Mouse (Mus musculus) lung, embryonic 16.5 days (tissue): ENCODE results near the gene Hcrt. TPM values are rescaled to one million over a fixed set of nuclear protein-coding genes. Genes with fewer than 3 reads are reported as not detected.

Experiments used
- ATAC-seq: fragments of 200-750 bp; cut with Nextera tagmentation; 2 replicates; pipeline ENCODE4 v1.8.0; 2017; ENCODE audit warnings: low read depth, mild to moderate bottlenecking, moderate library complexity
- H3K27ac ChIP-seq: fragments of 300-500 bp; sonication (generic); 2 replicates; pipeline ENCODE4 v1.5.1; 2014; ENCODE audit warnings: mild to moderate bottlenecking, control low read depth, low read length
- H3K27me3 ChIP-seq: fragments of 300-500 bp; sonication (generic); 2 replicates; pipeline ENCODE4 v1.6.1; 2014; ENCODE audit warnings: low read depth, low read length, mixed read lengths; ENCODE audit not compliant: control insufficient read depth, insufficient read depth
- H3K36me3 ChIP-seq: fragments of 300-500 bp; sonication (generic); 2 replicates; pipeline ENCODE4 v1.6.1; 2014; ENCODE audit warnings: low read length; ENCODE audit not compliant: control insufficient read depth, insufficient read depth
- H3K4me1 ChIP-seq: fragments of 300-500 bp; sonication (generic); replicated peaks from 2 replicates; pipeline ENCODE4 v1.6.1; 2014; ENCODE audit warnings: low read length, mixed read lengths; ENCODE audit not compliant: control insufficient read depth, insufficient read depth
- H3K4me2 ChIP-seq: fragments of 300-500 bp; sonication (generic); 2 replicates; pipeline ENCODE4 v1.6.1; 2014; ENCODE audit warnings: low read depth, low read length, control low read depth
- H3K4me3 ChIP-seq: fragments of 300-500 bp; sonication (generic); 2 replicates; pipeline ENCODE4 v1.5.1; 2014; ENCODE audit warnings: mild to moderate bottlenecking, low read length, control low read depth
- H3K9ac ChIP-seq: fragments of 300-500 bp; sonication (generic); 2 replicates; pipeline ENCODE4 v1.6.1; 2014; ENCODE audit warnings: low read length, control low read depth
- H3K9me3 ChIP-seq: fragments of 300-500 bp; sonication (generic); 2 replicates; pipeline ENCODE4 v1.6.1; 2016; ENCODE audit warnings: low read length; ENCODE audit not compliant: control insufficient read depth
- WGBS: fragments of 180-500 bp; shearing (Covaris S2); extraction: QIAGEN DNeasy Blood & Tissue Kit; methylation state at CpG from one replicate; pipeline ENCODE4 v1.1.7; 2014; 5-methylcytosine and 5-hydroxymethylcytosine counted together
- polyA plus RNA-seq: library from polyadenylated mRNA; unstranded; fragments of >200 nt; fragmentation: Nextera tagmentation; extraction: Ambion mirVana; gene quantifications from 2 replicates; pipeline ENCODE4 v1.2.1, GENCODE M21; 2015

The Hcrt gene
- polyA plus RNA-seq, 1 experiment from 2014 or later, result not detected

DNA sequence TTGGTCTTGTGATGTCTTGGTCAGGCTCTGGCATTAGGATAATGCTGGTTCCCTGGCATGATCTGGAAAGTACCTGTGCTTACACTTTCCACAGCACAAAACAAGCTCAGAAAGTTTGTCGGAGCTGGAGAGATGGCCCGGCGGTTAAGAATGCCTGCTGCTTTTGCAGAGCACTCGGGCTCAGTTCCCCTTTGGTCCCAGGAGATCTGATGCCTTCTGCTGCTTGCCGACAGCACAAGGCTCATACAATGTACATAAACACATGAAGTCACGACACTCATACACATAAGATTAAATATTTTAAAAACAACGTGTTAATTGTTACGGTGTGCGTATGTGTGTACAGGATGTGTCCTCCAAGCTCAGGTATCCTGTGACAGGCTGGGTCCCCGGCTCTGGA lies 13.2 kb upstream of the Hcrt start:
- Histone ChIP-seq H3K9ac (no peak overlapping the region), H3K27me3 (no peaks in the 10 kb centered on the region), H3K36me3 (no peaks in the 10 kb centered on the region), H3K27ac (no peak overlapping the region), H3K4me1 (no peaks in the 10 kb centered on the region), H3K4me2 (no peak overlapping the region), H3K4me3 (no peak overlapping the region), H3K9me3 (no peaks in the 10 kb centered on the region)
- ATAC-seq, result no peak
- WGBS, result 72% methylated on average over 10 of the region's 10 CpGs

DNA sequence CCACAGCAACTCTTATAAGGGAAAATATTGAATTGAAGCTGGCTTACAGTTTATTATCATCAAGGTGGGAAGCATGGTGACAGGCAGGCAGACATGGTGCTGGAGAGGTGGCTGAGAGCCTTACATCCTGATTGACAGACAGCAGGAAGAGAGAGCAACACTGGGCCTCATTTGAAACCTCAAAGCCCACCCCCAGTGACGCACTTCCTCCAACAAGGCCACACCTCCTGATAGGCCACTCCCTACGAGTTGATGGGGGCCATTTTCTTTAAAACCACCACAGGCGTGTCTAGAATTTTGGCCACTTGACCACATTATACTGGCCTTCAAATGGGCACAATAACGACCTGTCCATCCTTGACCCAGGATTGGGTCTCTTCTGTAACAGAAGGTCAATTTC lies 11.5 kb upstream of the Hcrt start:
- H3K27me3 ChIP-seq, result no peaks in the 10 kb centered on the region

DNA sequence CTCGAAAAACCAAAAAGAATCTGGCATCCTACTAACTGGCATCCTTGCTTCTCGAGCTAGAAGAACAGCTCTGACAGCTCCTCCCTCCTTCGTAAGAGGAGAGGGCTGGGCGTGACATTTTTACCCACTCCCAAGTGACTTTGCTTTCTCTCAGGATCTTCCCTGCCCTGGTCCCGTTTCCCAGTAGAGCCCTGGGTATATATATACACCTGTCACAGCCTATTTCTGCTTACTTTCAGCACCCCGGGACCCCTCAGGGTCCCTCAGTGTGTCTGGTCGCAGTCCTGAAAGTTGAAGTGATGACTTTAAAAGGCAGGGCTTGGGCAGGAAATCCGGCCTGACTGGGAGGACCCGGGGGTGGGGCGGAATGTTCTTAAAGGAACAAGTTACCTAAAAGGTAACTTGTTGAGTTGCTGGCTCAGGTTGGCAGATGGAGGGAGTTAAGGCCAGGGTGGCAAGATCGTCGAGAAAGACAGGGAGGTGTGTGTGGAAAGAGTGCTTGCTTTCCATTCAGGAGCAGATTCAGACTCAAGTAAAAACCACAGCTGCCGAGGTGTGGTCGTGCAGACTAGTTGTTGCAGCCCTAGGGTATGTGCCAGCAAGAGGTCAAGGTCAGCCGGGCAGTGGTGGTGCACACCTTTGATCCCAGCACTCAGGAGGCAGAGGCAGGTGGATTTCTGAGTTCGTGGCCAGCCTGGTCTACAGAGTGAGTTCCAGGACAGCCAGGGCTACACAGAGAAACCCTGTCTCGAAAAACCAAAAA lies 8.1 kb upstream of the Hcrt start, which contains the start of gene Ghdc:
Gene Ghdc (minus strand): TSS at position 312 of the 763 bp plus-strand sequence.
- peak within 1 kb of the TSS; percentile 75 for H3K4me2 ChIP-seq
- peaks cover 6% of the 10 kb centered on the region for H3K4me1 ChIP-seq
- whole genome bisulfite sequencing, result 12% methylated on average over 17 of the region's 17 CpGs
- H3K27me3 ChIP-seq, result no peaks in the 10 kb centered on the region
- no peaks in the 10 kb centered on the region for H3K36me3 ChIP-seq
- peak; percentile 84 for ATAC-seq
- peak within 1 kb of the TSS; percentile 70 for H3K4me3 ChIP-seq
- H3K9ac ChIP-seq, result peak within 1 kb of the TSS; percentile 83
- 0 out of 2 replicates have a peak within 1 kb of the TSS, but pooled peaks have one; percentile 63 for H3K27ac ChIP-seq
- no peaks in the 10 kb centered on the region for H3K9me3 ChIP-seq

More for the DNA sequence above, 11.5 kb upstream of the Hcrt start:
- Histone ChIP-seq H3K4me3 (no peak overlapping the region), H3K4me2 (no peak overlapping the region), H3K9me3 (no peaks in the 10 kb centered on the region), H3K9ac (no peak overlapping the region), H3K27ac (no peak overlapping the region), H3K4me1 (peaks cover 6% of the 10 kb centered on the region), H3K36me3 (no peaks in the 10 kb centered on the region)
- WGBS, result 71% methylated on average over 4 of the region's 4 CpGs
- ATAC-seq, result no peak

DNA sequence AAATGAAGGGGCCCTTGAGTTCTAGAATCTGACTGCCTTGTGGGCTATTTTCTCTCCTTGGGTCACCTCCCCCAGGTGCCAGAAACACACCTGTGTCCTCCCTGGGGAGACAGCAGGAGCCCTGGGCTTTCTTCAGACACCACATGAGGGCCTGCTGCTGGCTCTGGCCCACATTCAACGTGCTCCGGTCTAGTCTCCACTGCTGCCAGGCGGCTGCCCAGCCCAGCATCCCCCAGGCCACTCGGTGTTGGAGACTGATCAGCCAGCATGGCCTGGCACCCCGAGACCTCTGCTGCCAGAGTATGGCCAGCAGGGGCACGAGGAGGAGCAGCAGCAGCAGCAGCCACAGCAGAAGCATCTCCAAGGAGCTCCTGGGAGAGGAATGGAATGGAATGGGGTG lies 7.2 kb upstream of the Hcrt start:
- H3K4me3 ChIP-seq, result peak overlapping the region; percentile 70
- peak; percentile 11; the same call in 1 of the 2 replicates for ATAC-seq
- H3K4me1 ChIP-seq, result peaks cover 6% of the 10 kb centered on the region
- no peak overlapping the region for H3K27ac ChIP-seq
- peak overlapping the region; percentile 75 for H3K4me2 ChIP-seq
- WGBS, result 53% methylated on average over 6 of the region's 6 CpGs
- H3K27me3 ChIP-seq, result no peaks in the 10 kb centered on the region
- H3K9me3 ChIP-seq, result no peaks in the 10 kb centered on the region
- H3K36me3 ChIP-seq, result no peaks in the 10 kb centered on the region
- H3K9ac ChIP-seq, result peak overlapping the region; percentile 83

DNA sequence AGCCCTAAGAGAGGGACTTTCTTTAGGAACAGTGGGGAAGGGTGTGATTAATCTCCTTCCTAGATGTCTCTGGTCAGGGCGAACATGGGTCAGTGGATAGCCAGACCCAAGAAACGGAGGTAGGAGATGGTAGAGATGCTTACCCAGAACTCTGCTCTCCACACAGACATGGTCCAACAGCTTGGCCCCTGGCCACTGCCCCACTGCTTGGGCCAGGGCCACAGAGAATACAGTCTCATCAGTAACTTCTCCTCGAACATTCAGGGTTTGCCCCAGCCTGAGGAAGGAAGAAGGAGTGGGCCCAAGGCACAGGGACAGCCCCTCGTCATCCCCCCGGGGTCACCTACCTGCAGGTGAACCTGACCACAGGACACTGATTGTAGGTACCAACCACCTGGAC lies 5.1 kb upstream of the Hcrt start:
- Histone ChIP-seq H3K9ac (no peak overlapping the region), H3K4me1 (peaks cover 6% of the 10 kb centered on the region), H3K27me3 (peaks cover 1% of the 10 kb centered on the region; the same call in 1 of the 2 replicates), H3K27ac (no peak overlapping the region), H3K36me3 (no peaks in the 10 kb centered on the region), H3K4me2 (no peak overlapping the region), H3K4me3 (no peak overlapping the region), H3K9me3 (no peaks in the 10 kb centered on the region)
- no peak for ATAC-seq
- WGBS, result 84% methylated on average over 5 of the region's 5 CpGs

DNA sequence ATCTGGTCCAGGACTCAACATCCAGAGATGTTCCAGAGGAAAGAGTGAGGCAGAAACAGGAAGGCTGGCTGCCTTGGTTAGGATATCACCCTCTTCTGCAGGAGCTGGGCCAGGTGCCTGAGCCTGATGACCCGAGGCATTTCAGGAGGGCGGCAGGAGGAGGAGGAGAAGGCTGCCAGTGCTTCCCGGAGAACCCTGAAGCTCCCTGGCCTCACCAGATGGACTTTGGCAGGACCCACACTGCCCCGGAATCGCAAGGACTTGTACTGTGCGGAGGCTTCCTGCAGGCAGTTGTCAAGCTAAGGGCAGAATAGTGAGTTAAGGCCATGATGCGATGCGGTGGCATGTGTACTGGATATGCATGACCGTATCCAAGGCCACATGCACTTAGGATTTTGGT lies 4.0 kb upstream of the Hcrt start:
- Histone ChIP-seq H3K4me2 (no peak overlapping the region), H3K4me1 (peaks cover 6% of the 10 kb centered on the region), H3K9me3 (no peaks in the 10 kb centered on the region), H3K9ac (no peak overlapping the region), H3K36me3 (no peaks in the 10 kb centered on the region), H3K4me3 (no peak overlapping the region), H3K27me3 (peaks cover 2% of the 10 kb centered on the region; the same call in 1 of the 2 replicates), H3K27ac (no peak overlapping the region)
- no peak for ATAC-seq
- WGBS, result 72% methylated on average over 9 of the region's 9 CpGs

DNA sequence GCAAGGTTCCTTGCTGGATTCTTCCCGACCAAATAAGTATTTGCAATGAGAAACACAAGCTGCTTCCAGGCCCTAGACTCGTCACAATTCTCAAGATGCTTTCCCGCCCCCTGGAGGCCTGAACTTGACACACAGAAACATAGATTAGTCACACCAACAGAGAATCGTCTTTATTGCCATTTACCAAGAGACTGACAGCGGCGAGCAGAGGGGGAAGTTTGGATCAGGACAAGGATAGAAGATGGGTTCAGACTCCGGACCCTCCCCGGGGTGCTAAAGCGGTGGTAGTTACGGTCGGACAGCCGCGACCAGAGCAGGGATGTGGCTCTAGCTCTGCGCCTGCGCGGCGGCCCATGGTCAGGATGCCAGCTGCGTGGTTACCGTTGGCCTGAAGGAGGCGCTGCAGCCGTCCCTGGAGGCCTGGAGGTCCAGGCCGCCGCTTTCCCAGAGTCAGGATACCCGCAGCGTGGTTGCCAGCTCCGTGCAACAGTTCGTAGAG lies 1.1 kb downstream of the Hcrt start:
- no peak overlapping the region for H3K27ac ChIP-seq
- H3K4me2 ChIP-seq, result peak overlapping the region; percentile 88
- peaks cover 7% of the 10 kb centered on the region for H3K4me1 ChIP-seq
- peaks cover 22% of the 10 kb centered on the region for H3K27me3 ChIP-seq
- no peaks in the 10 kb centered on the region for H3K9me3 ChIP-seq
- H3K4me3 ChIP-seq, result peak overlapping the region; percentile 55
- peak; percentile 71 for ATAC-seq
- H3K9ac ChIP-seq, result peak overlapping the region; percentile 55
- under 1% methylated on average over 27 of the region's 27 CpGs for WGBS
- no peaks in the 10 kb centered on the region for H3K36me3 ChIP-seq

DNA sequence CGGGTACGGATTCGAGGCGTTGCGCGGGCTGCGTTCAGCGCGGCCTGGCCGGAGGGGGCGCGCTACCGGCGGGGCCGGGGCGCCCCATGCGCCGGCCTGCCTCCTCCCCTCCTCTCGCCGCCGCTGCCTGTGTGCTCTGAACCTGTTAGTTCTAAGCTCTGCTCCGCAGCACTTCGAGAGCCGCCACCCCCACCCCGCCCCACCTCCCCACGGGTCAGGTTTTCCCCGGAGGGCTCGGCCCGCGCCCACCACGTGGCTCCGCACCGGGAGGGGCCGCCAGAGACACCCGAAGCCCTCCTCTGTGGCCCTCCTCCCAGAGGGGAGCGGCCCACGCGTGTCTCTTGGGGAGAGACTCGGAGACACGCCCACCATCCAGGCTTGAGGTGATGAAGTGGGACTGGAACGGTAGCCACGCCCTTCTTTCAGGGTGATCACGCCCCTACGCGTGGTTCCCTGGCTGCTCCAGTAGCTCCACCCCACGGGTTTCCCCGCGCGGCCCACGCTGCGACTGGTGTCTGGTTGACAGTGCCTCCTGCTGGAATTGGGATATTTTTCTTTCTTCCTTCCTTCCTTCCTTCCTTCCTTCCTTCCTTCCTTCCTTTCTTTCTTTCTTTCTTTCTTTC lies 3.0 kb downstream of the Hcrt start, which contains the start of gene Kcnh4:
Gene Kcnh4 (minus strand): TSS at position 332 of the 623 bp plus-strand sequence.
- H3K27me3 ChIP-seq, result peaks cover 22% of the 10 kb centered on the region

More for the DNA sequence above, 3.0 kb downstream of the Hcrt start, which contains the start of gene Kcnh4:
- no peak within 1 kb of the TSS for H3K27ac ChIP-seq
- peak within 1 kb of the TSS; percentile 60 for H3K4me2 ChIP-seq
- ATAC-seq, result peak; percentile 39; the same call in 1 of the 2 replicates
- peak within 1 kb of the TSS; percentile 39 for H3K4me3 ChIP-seq
- H3K4me1 ChIP-seq, result peaks cover 7% of the 10 kb centered on the region
- H3K9me3 ChIP-seq, result no peaks in the 10 kb centered on the region
- H3K36me3 ChIP-seq, result no peaks in the 10 kb centered on the region
- H3K9ac ChIP-seq, result no peak within 1 kb of the TSS
- WGBS, result 1% methylated on average over 46 of the region's 51 CpGs
